8 mouse cellular contexts compared by ENCODE assay signal in the genomic region with DNA sequence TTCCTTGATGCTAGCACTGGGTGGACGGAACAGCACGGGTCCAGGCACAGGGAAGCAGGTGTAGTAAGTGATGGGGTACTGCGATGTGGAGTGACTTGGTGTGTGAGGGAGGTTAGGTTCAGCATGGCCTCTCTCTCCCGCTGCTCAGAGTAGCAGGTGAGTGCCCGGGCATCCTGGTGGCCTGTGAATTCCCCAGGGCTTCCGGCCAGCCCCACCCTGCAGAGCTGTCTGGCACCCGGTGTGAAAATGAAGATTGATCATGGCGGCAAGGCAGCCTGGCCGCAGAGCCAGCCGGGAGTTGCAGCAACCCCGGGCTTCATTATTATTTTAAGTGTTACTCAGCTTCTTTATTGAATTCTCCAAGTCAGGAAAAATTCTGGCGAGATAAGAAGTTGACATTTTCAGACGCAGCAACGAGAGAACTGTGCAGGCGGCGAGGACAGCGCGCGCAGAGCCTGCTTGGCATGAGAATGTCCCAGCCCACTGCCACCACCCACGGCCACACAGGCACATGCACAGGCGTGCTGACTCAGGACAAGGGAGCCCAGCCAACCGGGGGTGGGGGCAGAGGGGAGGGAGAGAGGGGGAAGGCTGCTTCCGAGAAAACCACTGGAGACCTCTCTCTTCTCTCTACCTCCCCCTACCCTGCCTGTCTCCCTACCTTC.
DNase-seq lines count a peak whose midpoint lies in the region; ATAC-seq lines count a peak whose summit lies in the region.
"Had no signal": no experiment of that assay in that cellular context is flagged by ENCODE, and none has a peak within 500 bp of the region (broad histone marks: within the 10 kb centered on the region; RNA-seq: fewer than 3 reads in every experiment).

No protein-coding gene starts in this region.

- peaks cover 10% of the 10 kb centered on the region; the same call in 1 of the 2 replicates for H3K27me3 ChIP-seq in hindbrain, embryonic 13.5 days
- no peaks in the 10 kb centered on the region for H3K27me3 ChIP-seq in midbrain, embryonic 15.5 days (replicated peaks)
- H3K27me3 ChIP-seq: midbrain, embryonic 12.5 days had no signal

- no peaks in the 10 kb centered on the region for H3K9me3 ChIP-seq in hindbrain, embryonic 13.5 days
- no peaks in the 10 kb centered on the region for H3K9me3 ChIP-seq in midbrain, embryonic 15.5 days
- H3K9me3 ChIP-seq: midbrain, embryonic 12.5 days had no signal

- H3K27ac ChIP-seq in hindbrain, embryonic 13.5 days, result peak overlapping the region; percentile 66
- H3K27ac ChIP-seq in midbrain, embryonic 15.5 days, result peak overlapping the region; percentile 59
- H3K27ac ChIP-seq: midbrain, embryonic 12.5 days had no signal

- H3K4me2 ChIP-seq in hindbrain, embryonic 13.5 days, result peak overlapping the region; percentile 29; the same call in 1 of the 2 replicates
- 0 out of 2 replicates have a peak overlapping the region, but pooled peaks have one; percentile 6 for H3K4me2 ChIP-seq in midbrain, embryonic 15.5 days
- H3K4me2 ChIP-seq: midbrain, embryonic 12.5 days had no signal

- no peak overlapping the region for H3K4me3 ChIP-seq in hindbrain, embryonic 13.5 days
- no peak overlapping the region for H3K4me3 ChIP-seq in midbrain, embryonic 15.5 days
- H3K4me3 ChIP-seq: midbrain, embryonic 12.5 days had no signal

- 25% methylated on average over 22 of the region's 23 CpGs for WGBS in hindbrain, embryonic 13.5 days
- WGBS in midbrain, embryonic 15.5 days, result 49% methylated on average over 23 of the region's 23 CpGs

- peak; percentile 75 for ATAC-seq in hindbrain, embryonic 13.5 days (ENCODE audit: low FRiP score)
- peak; percentile 77 for ATAC-seq in midbrain, embryonic 15.5 days (replicated peaks)
- ATAC-seq in megakaryocyte-erythroid progenitor cell, adult 5-6 weeks (replicated peaks; ENCODE audit: low FRiP score, low TSS enrichment, poor library complexity, severe bottlenecking), result no peak

- no peaks in the 10 kb centered on the region for H3K36me3 ChIP-seq in hindbrain, embryonic 13.5 days
- no peaks in the 10 kb centered on the region for H3K36me3 ChIP-seq in midbrain, embryonic 15.5 days (replicated peaks)
- H3K36me3 ChIP-seq: midbrain, embryonic 12.5 days had no signal

- no peak overlapping the region for H3K9ac ChIP-seq in hindbrain, embryonic 13.5 days
- H3K9ac ChIP-seq in midbrain, embryonic 15.5 days, result no peak overlapping the region
- H3K9ac ChIP-seq: midbrain, embryonic 12.5 days had no signal

- peaks cover 25% of the 10 kb centered on the region for H3K4me1 ChIP-seq in hindbrain, embryonic 13.5 days (replicated peaks)
- peaks cover 9% of the 10 kb centered on the region for H3K4me1 ChIP-seq in midbrain, embryonic 15.5 days

- peak; percentile 74 to 86 for DNase-seq in adrenal gland, adult (ENCODE audit: inconsistent age in 2 of 2, low spot score in 1 of 2)
- DNase-seq in adrenal gland, postnatal 14 days, result peak; percentile 88
- DNase-seq in liver, result no peak
- no peak for DNase-seq in kidney, adult 8-10 months

Comparison
In these comparisons a context has a peak if more than half of its experiments do, and no peak if none do; other contexts are left out.
1. DNase-seq: peak in adrenal gland, adult (2 of 2) and adrenal gland, postnatal 14 days (single experiment); none in liver (single experiment) and kidney, adult 8-10 months (0 of 2).